Mouse (Mus musculus): ENCODE results near the gene Ngp. TPM values are rescaled to one million over a fixed set of nuclear protein-coding genes. Genes with fewer than 3 reads are reported as not detected.
"Not testable (repeated sequence)": the region's sequence is repeated elsewhere in the genome, so short reads cannot be mapped to it uniquely, and the experiment has no call there.

Gene Ngp
- polyA plus RNA-seq, 2 experiments = 38.4 to 124 TPM

GRCm38 (mm10) chr9:110390843-110391242, 28.7 kb upstream of the Ngp start:
- ATAC-seq (ENCODE audit: insufficient read depth) (no peak), DNase-seq (ENCODE audit: low read depth in 3 of 3, low spot score in 3 of 3) (no peak)
- H3K27ac ChIP-seq = no peak overlapping the region
- H3K4me1 ChIP-seq (replicated peaks; ENCODE audit: control insufficient read depth in 2 of 2, insufficient read depth in 2 of 2, low read length in 1 of 2) = no peaks in the 10 kb centered on the region
- no peaks in the 10 kb centered on the region for H3K27me3 ChIP-seq (ENCODE audit: control insufficient read depth, insufficient read depth, low read length)
- no peaks in the 10 kb centered on the region for H3K9me3 ChIP-seq (ENCODE audit: control insufficient read depth, low read length)
- no peak overlapping the region for H3K4me3 ChIP-seq (ENCODE audit: insufficient read depth in 1 of 2, low read depth in 2 of 2, low read length in 2 of 2)
- no peaks in the 10 kb centered on the region; the same call in none of the 2 replicates for H3K36me3 ChIP-seq (replicated peaks; ENCODE audit: control insufficient read depth, insufficient read depth, low read depth)
- TF ChIP-seq EP300 (IDR thresholded peaks at IDR 0.05; ENCODE audit: low read depth) (no peak), CTCF (IDR thresholded peaks at IDR 0.05; ENCODE audit: low read depth) (no peak)
- 52% methylated on average over 3 of the region's 3 CpGs for WGBS (ENCODE audit: insufficient replicate concordance)
- no peak overlapping the region for H3K9ac ChIP-seq (replicated peaks)
- no peak overlapping the region for H3K4me2 ChIP-seq (ENCODE audit: low read depth)

GRCm38 (mm10) chr9:110393295-110393694, 26.3 kb upstream of the Ngp start:
- Histone ChIP-seq H3K4me1 (replicated peaks; ENCODE audit: control insufficient read depth in 2 of 2, insufficient read depth in 2 of 2, low read length in 1 of 2) (no peaks in the 10 kb centered on the region), H3K27ac (no peak overlapping the region), H3K4me3 (ENCODE audit: insufficient read depth in 1 of 2, low read depth in 2 of 2, low read length in 2 of 2) (no peak overlapping the region), H3K9ac (replicated peaks) (no peak overlapping the region), H3K4me2 (ENCODE audit: low read depth) (no peak overlapping the region), H3K9me3 (ENCODE audit: control insufficient read depth, low read length) (no peaks in the 10 kb centered on the region), H3K27me3 (ENCODE audit: control insufficient read depth, insufficient read depth, low read length) (no peaks in the 10 kb centered on the region), H3K36me3 (replicated peaks; ENCODE audit: control insufficient read depth, insufficient read depth, low read depth) (no peaks in the 10 kb centered on the region; the same call in 1 of the 2 replicates)
- TF ChIP-seq EP300 (IDR thresholded peaks at IDR 0.05; ENCODE audit: low read depth) (no peak), CTCF (IDR thresholded peaks at IDR 0.05; ENCODE audit: low read depth) (no peak)
- DNase-seq (ENCODE audit: low read depth in 3 of 3, low spot score in 3 of 3) (no peak), ATAC-seq (ENCODE audit: insufficient read depth) (no peak)
- WGBS (ENCODE audit: insufficient replicate concordance) = 84% methylated on average over 4 of the region's 4 CpGs

GRCm38 (mm10) chr9:110400650-110401049, 18.9 kb upstream of the Ngp start:
- no peak for ATAC-seq (ENCODE audit: insufficient read depth)
- H3K9ac ChIP-seq (replicated peaks) = no peak overlapping the region
- H3K9me3 ChIP-seq (ENCODE audit: control insufficient read depth, low read length) = no peaks in the 10 kb centered on the region
- DNase-seq (ENCODE audit: low read depth in 3 of 3, low spot score in 3 of 3) = no peak
- TF ChIP-seq CTCF (IDR thresholded peaks at IDR 0.05; ENCODE audit: low read depth) (no peak), EP300 (IDR thresholded peaks at IDR 0.05; ENCODE audit: low read depth) (no peak)
- no peaks in the 10 kb centered on the region for H3K36me3 ChIP-seq (replicated peaks; ENCODE audit: control insufficient read depth, insufficient read depth, low read depth)
- no peak overlapping the region for H3K27ac ChIP-seq
- H3K27me3 ChIP-seq (ENCODE audit: control insufficient read depth, insufficient read depth, low read length) = no peaks in the 10 kb centered on the region
- no peaks in the 10 kb centered on the region for H3K4me1 ChIP-seq (replicated peaks; ENCODE audit: control insufficient read depth in 2 of 2, insufficient read depth in 2 of 2, low read length in 1 of 2)
- no peak overlapping the region for H3K4me2 ChIP-seq (ENCODE audit: low read depth)
- no peak overlapping the region for H3K4me3 ChIP-seq (ENCODE audit: insufficient read depth in 1 of 2, low read depth in 2 of 2, low read length in 2 of 2)
- 68% methylated on average over 5 of the region's 5 CpGs for WGBS (ENCODE audit: insufficient replicate concordance)

- ATAC-seq (ENCODE audit: insufficient read depth) = no peak
- WGBS (ENCODE audit: insufficient replicate concordance) = 74% methylated on average over 2 of the region's 2 CpGs
- Histone ChIP-seq H3K9ac (replicated peaks) (no peak overlapping the region), H3K4me2 (ENCODE audit: low read depth) (no peak overlapping the region), H3K4me3 (ENCODE audit: insufficient read depth in 1 of 2, low read depth in 2 of 2, low read length in 2 of 2) (no peak overlapping the region), H3K9me3 (ENCODE audit: control insufficient read depth, low read length) (no peaks in the 10 kb centered on the region), H3K36me3 (replicated peaks; ENCODE audit: control insufficient read depth, insufficient read depth, low read depth) (no peaks in the 10 kb centered on the region), H3K27me3 (ENCODE audit: control insufficient read depth, insufficient read depth, low read length) (no peaks in the 10 kb centered on the region), H3K4me1 (replicated peaks; ENCODE audit: control insufficient read depth in 2 of 2, insufficient read depth in 2 of 2, low read length in 1 of 2) (peaks cover 3 to 6% of the 10 kb centered on the region in 2 experiments; a peak in 3 of 4 replicates), H3K27ac (no peak overlapping the region)
- TF ChIP-seq EP300 (IDR thresholded peaks at IDR 0.05; ENCODE audit: low read depth) (no peak), CTCF (IDR thresholded peaks at IDR 0.05; ENCODE audit: low read depth) (no peak)
- no peak for DNase-seq (ENCODE audit: low read depth in 3 of 3, low spot score in 3 of 3)
Measured at GRCm38 (mm10) chr9:110402731-110403130, 16.8 kb upstream of the Ngp start.

GRCm38 (mm10) chr9:110403240-110403639, 16.3 kb upstream of the Ngp start:
- H3K9me3 ChIP-seq (ENCODE audit: control insufficient read depth, low read length); H3K9ac ChIP-seq (replicated peaks); H3K4me1 ChIP-seq (replicated peaks; ENCODE audit: control insufficient read depth in 2 of 2, insufficient read depth in 2 of 2, low read length in 1 of 2); H3K4me2 ChIP-seq (ENCODE audit: low read depth); H3K27me3 ChIP-seq (ENCODE audit: control insufficient read depth, insufficient read depth, low read length); DNase-seq (ENCODE audit: low read depth in 3 of 3, low spot score in 3 of 3); H3K4me3 ChIP-seq (ENCODE audit: insufficient read depth in 1 of 2, low read depth in 2 of 2, low read length in 2 of 2); H3K27ac ChIP-seq; ATAC-seq (ENCODE audit: insufficient read depth); H3K36me3 ChIP-seq (replicated peaks; ENCODE audit: control insufficient read depth, insufficient read depth, low read depth): not testable (repeated sequence)
- WGBS (ENCODE audit: insufficient replicate concordance) = 75% methylated on average over 4 of the region's 4 CpGs
- peak; percentile 26; the same call in 1 of the 2 replicates for TF ChIP-seq CTCF (IDR thresholded peaks at IDR 0.05; ENCODE audit: low read depth)

Measured in liver, embryonic 14.5 days (tissue).